Mouse (Mus musculus): ENCODE measurements around the gene Wdfy3. TPM values are rescaled to one million over a fixed set of nuclear protein-coding genes. Genes with fewer than 3 reads are reported as not detected.
"Not testable (repeated sequence)": the region's sequence is repeated elsewhere in the genome, so short reads cannot be mapped to it uniquely, and the experiment has no call there.

The Wdfy3 gene
- polyA plus RNA-seq, 1 experiment from 2014 or later: 27.7 TPM

GRCm38 (mm10) chr5:101840476-101840875, 229.2 kb downstream of the Wdfy3 start:
- H3K9me3 ChIP-seq (ENCODE audit: control insufficient read depth, low read length): no peaks in the 10 kb centered on the region
- ATAC-seq (ENCODE audit: low FRiP score, low TSS enrichment): no peak
- H3K4me3 ChIP-seq (ENCODE audit: low read length): no peak overlapping the region
- H3K36me3 ChIP-seq (ENCODE audit: control insufficient read depth, insufficient read depth, low read length): peaks cover 80% of the 10 kb centered on the region
- H3K9ac ChIP-seq (ENCODE audit: low read depth, low read length): no peak overlapping the region
- H3K27ac ChIP-seq (ENCODE audit: low read depth, low read length): no peak overlapping the region
- no peaks in the 10 kb centered on the region for H3K4me1 ChIP-seq (ENCODE audit: control insufficient read depth, insufficient read depth, low read length)
- H3K27me3 ChIP-seq (ENCODE audit: control insufficient read depth, insufficient read depth, low read length): no peaks in the 10 kb centered on the region
- WGBS: 96% methylated on average over 5 of the region's 5 CpGs
- H3K4me2 ChIP-seq (replicated peaks; ENCODE audit: low read depth, low read length): no peak overlapping the region

- peaks cover 72% of the 10 kb centered on the region for H3K36me3 ChIP-seq (ENCODE audit: control insufficient read depth, insufficient read depth, low read length)
- not testable (repeated sequence) for H3K4me2 ChIP-seq (replicated peaks; ENCODE audit: low read depth, low read length); ATAC-seq (ENCODE audit: low FRiP score, low TSS enrichment); H3K4me3 ChIP-seq (ENCODE audit: low read length); H3K9ac ChIP-seq (ENCODE audit: low read depth, low read length); H3K9me3 ChIP-seq (ENCODE audit: control insufficient read depth, low read length); H3K27ac ChIP-seq (ENCODE audit: low read depth, low read length); H3K4me1 ChIP-seq (ENCODE audit: control insufficient read depth, insufficient read depth, low read length); H3K27me3 ChIP-seq (ENCODE audit: control insufficient read depth, insufficient read depth, low read length)
- 95% methylated on average over 2 of the region's 2 CpGs for WGBS
Observed at GRCm38 (mm10) chr5:101837605-101838004, 232.1 kb downstream of the Wdfy3 start.

- no peaks in the 10 kb centered on the region for H3K27me3 ChIP-seq (ENCODE audit: control insufficient read depth, insufficient read depth, low read length)
- ATAC-seq (ENCODE audit: low FRiP score, low TSS enrichment): no peak
- H3K36me3 ChIP-seq (ENCODE audit: control insufficient read depth, insufficient read depth, low read length): peaks cover 65% of the 10 kb centered on the region
- WGBS: 89% methylated on average over 11 of the region's 11 CpGs
- H3K4me2 ChIP-seq (replicated peaks; ENCODE audit: low read depth, low read length): no peak overlapping the region
- no peaks in the 10 kb centered on the region for H3K4me1 ChIP-seq (ENCODE audit: control insufficient read depth, insufficient read depth, low read length)
- no peak overlapping the region for H3K9ac ChIP-seq (ENCODE audit: low read depth, low read length)
- H3K4me3 ChIP-seq (ENCODE audit: low read length): no peak overlapping the region
- no peak overlapping the region for H3K27ac ChIP-seq (ENCODE audit: low read depth, low read length)
- H3K9me3 ChIP-seq (ENCODE audit: control insufficient read depth, low read length): no peaks in the 10 kb centered on the region
Observed at GRCm38 (mm10) chr5:101836221-101836620, 233.5 kb downstream of the Wdfy3 start.

GRCm38 (mm10) chr5:101833875-101834274, 235.8 kb downstream of the Wdfy3 start:
- WGBS: 78% methylated on average over 8 of the region's 8 CpGs

GRCm38 (mm10) chr5:101832991-101833390, 236.7 kb downstream of the Wdfy3 start:
- 96% methylated on average over 5 of the region's 5 CpGs for WGBS
- ATAC-seq (ENCODE audit: low FRiP score, low TSS enrichment): no peak
- H3K9me3 ChIP-seq (ENCODE audit: control insufficient read depth, low read length): no peaks in the 10 kb centered on the region

More at GRCm38 (mm10) chr5:101833875-101834274, 235.8 kb downstream of the Wdfy3 start:
- Histone ChIP-seq H3K4me1 (ENCODE audit: control insufficient read depth, insufficient read depth, low read length) (no peaks in the 10 kb centered on the region), H3K9ac (ENCODE audit: low read depth, low read length) (no peak overlapping the region), H3K36me3 (ENCODE audit: control insufficient read depth, insufficient read depth, low read length) (peaks cover 50% of the 10 kb centered on the region), H3K4me2 (replicated peaks; ENCODE audit: low read depth, low read length) (no peak overlapping the region), H3K27ac (ENCODE audit: low read depth, low read length) (no peak overlapping the region), H3K27me3 (ENCODE audit: control insufficient read depth, insufficient read depth, low read length) (no peaks in the 10 kb centered on the region), H3K9me3 (ENCODE audit: control insufficient read depth, low read length) (no peaks in the 10 kb centered on the region), H3K4me3 (ENCODE audit: low read length) (no peak overlapping the region)
- ATAC-seq (ENCODE audit: low FRiP score, low TSS enrichment): peak; percentile 35; the same call in 1 of the 2 replicates

GRCm38 (mm10) chr5:101832042-101832441, 237.7 kb downstream of the Wdfy3 start:
- Histone ChIP-seq H3K4me1 (ENCODE audit: control insufficient read depth, insufficient read depth, low read length) (no peaks in the 10 kb centered on the region), H3K4me2 (replicated peaks; ENCODE audit: low read depth, low read length) (no peak overlapping the region), H3K27me3 (ENCODE audit: control insufficient read depth, insufficient read depth, low read length) (no peaks in the 10 kb centered on the region), H3K4me3 (ENCODE audit: low read length) (no peak overlapping the region), H3K9me3 (ENCODE audit: control insufficient read depth, low read length) (no peaks in the 10 kb centered on the region), H3K36me3 (ENCODE audit: control insufficient read depth, insufficient read depth, low read length) (peaks cover 45% of the 10 kb centered on the region), H3K9ac (ENCODE audit: low read depth, low read length) (no peak overlapping the region), H3K27ac (ENCODE audit: low read depth, low read length) (no peak overlapping the region)
- ATAC-seq (ENCODE audit: low FRiP score, low TSS enrichment): no peak
- WGBS: 93% methylated on average over 6 of the region's 6 CpGs

More at GRCm38 (mm10) chr5:101832991-101833390, 236.7 kb downstream of the Wdfy3 start:
- H3K4me1 ChIP-seq (ENCODE audit: control insufficient read depth, insufficient read depth, low read length): no peaks in the 10 kb centered on the region
- no peak overlapping the region for H3K9ac ChIP-seq (ENCODE audit: low read depth, low read length)
- H3K4me2 ChIP-seq (replicated peaks; ENCODE audit: low read depth, low read length): no peak overlapping the region
- H3K4me3 ChIP-seq (ENCODE audit: low read length): no peak overlapping the region
- H3K27ac ChIP-seq (ENCODE audit: low read depth, low read length): no peak overlapping the region
- H3K27me3 ChIP-seq (ENCODE audit: control insufficient read depth, insufficient read depth, low read length): no peaks in the 10 kb centered on the region
- H3K36me3 ChIP-seq (ENCODE audit: control insufficient read depth, insufficient read depth, low read length): peaks cover 46% of the 10 kb centered on the region

- no peak overlapping the region for H3K9ac ChIP-seq (ENCODE audit: low read depth, low read length)
- no peak overlapping the region for H3K4me2 ChIP-seq (replicated peaks; ENCODE audit: low read depth, low read length)
- H3K27ac ChIP-seq (ENCODE audit: low read depth, low read length): no peak overlapping the region
- H3K4me1 ChIP-seq (ENCODE audit: control insufficient read depth, insufficient read depth, low read length): peaks cover 7% of the 10 kb centered on the region; the same call in 1 of the 2 replicates
- peaks cover 26% of the 10 kb centered on the region for H3K36me3 ChIP-seq (ENCODE audit: control insufficient read depth, insufficient read depth, low read length)
- H3K4me3 ChIP-seq (ENCODE audit: low read length): no peak overlapping the region
- H3K27me3 ChIP-seq (ENCODE audit: control insufficient read depth, insufficient read depth, low read length): no peaks in the 10 kb centered on the region
- 77% methylated on average over 8 of the region's 8 CpGs for WGBS
- no peak for ATAC-seq (ENCODE audit: low FRiP score, low TSS enrichment)
- H3K9me3 ChIP-seq (ENCODE audit: control insufficient read depth, low read length): no peaks in the 10 kb centered on the region
Observed at GRCm38 (mm10) chr5:101830180-101830579, 239.5 kb downstream of the Wdfy3 start.

GRCm38 (mm10) chr5:101828932-101829331, 240.8 kb downstream of the Wdfy3 start:
- Histone ChIP-seq H3K27me3 (ENCODE audit: control insufficient read depth, insufficient read depth, low read length) (no peaks in the 10 kb centered on the region), H3K9me3 (ENCODE audit: control insufficient read depth, low read length) (no peaks in the 10 kb centered on the region), H3K9ac (ENCODE audit: low read depth, low read length) (no peak overlapping the region), H3K27ac (ENCODE audit: low read depth, low read length) (no peak overlapping the region), H3K4me3 (ENCODE audit: low read length) (no peak overlapping the region), H3K36me3 (ENCODE audit: control insufficient read depth, insufficient read depth, low read length) (peaks cover 18% of the 10 kb centered on the region), H3K4me2 (replicated peaks; ENCODE audit: low read depth, low read length) (no peak overlapping the region), H3K4me1 (ENCODE audit: control insufficient read depth, insufficient read depth, low read length) (peaks cover 7% of the 10 kb centered on the region; the same call in 1 of the 2 replicates)
- no peak for ATAC-seq (ENCODE audit: low FRiP score, low TSS enrichment)
- 95% methylated on average over 3 of the region's 3 CpGs for WGBS

- WGBS: 33% methylated on average over 12 of the region's 12 CpGs
- no peaks in the 10 kb centered on the region for H3K9me3 ChIP-seq (ENCODE audit: control insufficient read depth, low read length)
- no peak for ATAC-seq (ENCODE audit: low FRiP score, low TSS enrichment)
- no peaks in the 10 kb centered on the region for H3K27me3 ChIP-seq (ENCODE audit: control insufficient read depth, insufficient read depth, low read length)
- H3K9ac ChIP-seq (ENCODE audit: low read depth, low read length): no peak overlapping the region
- peaks cover 9% of the 10 kb centered on the region; the same call in 1 of the 2 replicates for H3K4me1 ChIP-seq (ENCODE audit: control insufficient read depth, insufficient read depth, low read length)
- no peak overlapping the region for H3K4me2 ChIP-seq (replicated peaks; ENCODE audit: low read depth, low read length)
- no peak overlapping the region for H3K4me3 ChIP-seq (ENCODE audit: low read length)
- H3K36me3 ChIP-seq (ENCODE audit: control insufficient read depth, insufficient read depth, low read length): peaks cover 7% of the 10 kb centered on the region
- no peak overlapping the region for H3K27ac ChIP-seq (ENCODE audit: low read depth, low read length)
Observed at GRCm38 (mm10) chr5:101827477-101827876, 242.2 kb downstream of the Wdfy3 start.

Measured in kidney, embryonic 14.5 days (tissue).